Mouse (Mus musculus) neutrophil, adult 5-6 weeks (primary cell): ENCODE data around the gene Hoga1. TPM values are rescaled to one million over a fixed set of nuclear protein-coding genes. Genes with fewer than 3 reads are reported as not detected.

Experiments used
- ATAC-seq: fragments of 151-379, 151-347 bp; 2 replicates; pipeline ENCODE4 v1.8.0; 2017; ENCODE audit warnings: mild to moderate bottlenecking, moderate TSS enrichment; ENCODE audit not compliant: insufficient number of reproducible peaks, poor library complexity, low FRiP score, severe bottlenecking; ENCODE audit errors: extremely low read depth
- total RNA-seq: library from RNA; stranded (forward); fragments of 200-1000 nt; gene quantifications from 2 replicates; pipeline ENCODE4 v1.2.3, GENCODE M21; 2017

Hoga1 gene
- total RNA-seq, 1 experiment from 2014 or later = not detected

GRCm38 (mm10) chr19:42019011-42019522, 26.3 kb upstream of the Hoga1 start:
- ATAC-seq = no peak

DNA sequence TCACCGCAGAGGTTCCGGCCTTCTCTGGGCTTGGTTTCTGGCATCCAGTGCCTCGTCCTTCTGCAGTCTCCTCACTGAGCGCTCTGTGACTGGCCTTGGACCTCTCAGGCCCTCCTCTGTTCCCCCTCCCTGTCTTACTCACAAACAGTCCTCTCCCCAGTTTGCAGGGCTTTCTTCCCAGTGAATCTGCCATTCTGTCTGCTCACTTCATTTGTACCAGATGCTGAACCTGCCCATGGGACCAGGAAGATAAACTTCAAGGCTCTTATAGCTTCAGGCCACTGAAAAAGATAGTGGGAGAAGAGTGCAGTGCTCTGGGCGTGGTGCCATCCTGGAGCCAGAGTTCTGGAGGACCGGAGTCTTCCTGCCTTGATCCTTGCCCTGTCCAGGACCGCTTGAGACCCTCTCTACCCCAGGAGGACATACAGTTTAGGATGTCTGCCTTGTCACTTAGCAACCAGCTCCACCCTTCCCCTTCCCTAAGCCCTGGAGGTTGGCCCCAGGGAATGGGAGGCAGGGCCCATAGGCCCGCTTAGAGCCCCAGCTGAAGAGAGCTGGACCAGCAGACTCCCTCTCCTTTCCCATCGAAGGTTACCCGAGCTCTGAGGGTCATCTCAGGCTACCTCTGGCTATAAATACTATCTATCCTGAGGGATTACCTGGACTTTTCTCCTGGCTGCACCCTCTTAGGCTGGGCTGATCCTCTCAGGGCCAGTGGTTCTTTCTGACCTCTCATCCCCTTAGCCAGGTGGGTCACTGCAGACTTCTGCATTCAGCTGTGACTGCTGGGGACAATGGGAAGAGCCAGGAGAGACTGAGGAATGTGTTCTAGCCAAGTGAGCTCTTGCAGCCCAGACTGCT, 23.5 kb upstream of the Hoga1 start:
- no peak for ATAC-seq

- no peak for ATAC-seq
Measured at GRCm38 (mm10) chr19:42022542-42022848, 22.9 kb upstream of the Hoga1 start.

DNA sequence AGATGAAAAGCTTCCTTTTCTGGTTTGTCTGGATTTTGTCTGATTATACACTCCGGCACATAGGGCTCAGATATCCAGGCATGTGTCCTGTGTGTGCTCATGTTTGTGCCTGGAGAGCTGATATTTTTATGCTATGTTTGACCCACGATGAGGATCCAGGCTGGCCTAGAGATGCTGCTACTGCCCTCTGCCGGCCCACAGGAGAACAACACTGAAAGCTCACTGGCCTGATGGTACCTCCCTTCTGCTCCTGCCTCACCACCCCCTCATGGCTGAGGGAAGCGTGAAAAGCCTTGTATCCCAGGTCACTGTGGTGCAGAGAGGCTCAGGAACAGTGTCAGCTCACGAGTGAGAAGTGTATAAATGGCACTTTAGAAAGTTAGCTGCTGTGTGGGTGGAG, 19.3 kb upstream of the Hoga1 start:
- peak; percentile 87 for ATAC-seq

DNA sequence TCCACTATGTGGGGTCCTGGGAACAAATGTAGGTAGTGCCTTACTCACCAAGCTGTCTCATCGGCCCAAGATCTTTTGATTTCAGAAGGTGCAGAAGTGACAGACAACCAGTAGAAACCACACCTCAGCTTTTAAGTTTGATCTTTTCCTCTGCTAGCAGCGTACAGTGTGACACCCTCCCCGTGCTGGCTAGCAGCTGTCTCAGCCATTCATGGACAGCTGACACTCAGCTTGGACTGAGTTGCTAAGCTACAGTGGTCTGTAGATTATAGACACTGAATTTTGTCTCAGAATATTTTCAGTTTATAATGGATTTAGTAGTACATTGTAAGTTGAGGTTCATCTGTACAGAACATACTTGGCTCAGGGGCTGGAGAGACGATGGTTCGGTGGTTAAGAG, 14.3 kb upstream of the Hoga1 start:
- ATAC-seq = no peak

- ATAC-seq = no peak
Measured at GRCm38 (mm10) chr19:42033611-42034010, 11.8 kb upstream of the Hoga1 start.

DNA sequence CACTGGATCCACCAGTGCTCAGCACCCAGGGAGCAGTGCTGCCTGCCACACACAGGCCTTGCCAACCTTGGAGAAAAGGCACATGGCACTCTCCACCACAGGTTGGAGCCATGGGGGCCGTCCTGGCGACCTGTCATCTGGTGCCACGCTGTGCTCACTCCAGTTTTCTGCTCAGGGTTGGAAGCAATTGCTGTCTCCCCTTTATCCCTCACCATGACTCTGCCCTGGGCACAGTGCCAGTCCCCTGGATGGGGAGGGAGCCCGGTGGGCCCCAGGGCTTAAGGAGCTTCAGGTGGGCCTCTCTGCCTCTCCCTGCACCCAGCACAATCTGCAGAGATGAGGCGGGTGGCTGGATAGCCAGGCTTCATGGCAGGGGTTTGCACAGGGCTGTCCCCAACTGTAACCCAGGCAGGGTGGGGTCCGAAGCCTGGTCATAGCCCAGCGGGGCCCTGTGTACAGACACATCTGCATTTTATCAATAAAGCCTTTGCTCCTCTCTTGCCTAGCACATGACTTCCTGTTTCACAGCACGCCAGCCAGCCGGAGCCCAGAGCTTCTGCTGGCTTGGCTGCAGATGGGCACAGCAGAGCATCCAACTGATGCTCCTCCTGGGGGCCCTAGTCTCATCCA, 11.1 kb upstream of the Hoga1 start:
- ATAC-seq = no peak

DNA sequence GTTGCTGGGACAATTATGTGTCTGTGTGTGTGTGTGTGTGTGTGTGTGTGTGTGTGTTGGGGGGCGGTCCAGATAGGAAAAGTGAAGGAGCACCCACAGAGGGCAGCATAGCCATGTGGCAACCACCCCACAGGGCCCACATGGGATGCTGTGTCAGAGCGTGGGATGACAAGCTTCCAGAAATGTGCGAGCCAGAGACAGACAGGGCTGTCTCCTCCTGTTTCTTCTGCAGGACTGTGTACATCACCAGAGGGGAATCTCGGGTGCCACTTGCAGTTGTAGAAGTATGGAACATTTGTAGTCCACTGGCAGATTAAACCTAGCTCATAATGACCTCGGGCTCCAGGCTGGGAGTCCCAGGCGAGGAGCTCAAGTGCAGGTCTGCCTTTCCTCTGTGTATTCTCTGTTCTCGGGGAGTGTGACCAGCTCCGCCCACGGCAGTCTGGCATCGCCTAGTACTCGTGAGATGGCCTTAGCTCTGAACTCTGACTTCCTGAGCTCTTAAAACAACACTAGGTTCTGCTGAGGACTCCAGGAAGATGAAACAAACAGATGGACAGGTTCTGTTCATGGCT, 10.4 kb upstream of the Hoga1 start:
- no peak for ATAC-seq

DNA sequence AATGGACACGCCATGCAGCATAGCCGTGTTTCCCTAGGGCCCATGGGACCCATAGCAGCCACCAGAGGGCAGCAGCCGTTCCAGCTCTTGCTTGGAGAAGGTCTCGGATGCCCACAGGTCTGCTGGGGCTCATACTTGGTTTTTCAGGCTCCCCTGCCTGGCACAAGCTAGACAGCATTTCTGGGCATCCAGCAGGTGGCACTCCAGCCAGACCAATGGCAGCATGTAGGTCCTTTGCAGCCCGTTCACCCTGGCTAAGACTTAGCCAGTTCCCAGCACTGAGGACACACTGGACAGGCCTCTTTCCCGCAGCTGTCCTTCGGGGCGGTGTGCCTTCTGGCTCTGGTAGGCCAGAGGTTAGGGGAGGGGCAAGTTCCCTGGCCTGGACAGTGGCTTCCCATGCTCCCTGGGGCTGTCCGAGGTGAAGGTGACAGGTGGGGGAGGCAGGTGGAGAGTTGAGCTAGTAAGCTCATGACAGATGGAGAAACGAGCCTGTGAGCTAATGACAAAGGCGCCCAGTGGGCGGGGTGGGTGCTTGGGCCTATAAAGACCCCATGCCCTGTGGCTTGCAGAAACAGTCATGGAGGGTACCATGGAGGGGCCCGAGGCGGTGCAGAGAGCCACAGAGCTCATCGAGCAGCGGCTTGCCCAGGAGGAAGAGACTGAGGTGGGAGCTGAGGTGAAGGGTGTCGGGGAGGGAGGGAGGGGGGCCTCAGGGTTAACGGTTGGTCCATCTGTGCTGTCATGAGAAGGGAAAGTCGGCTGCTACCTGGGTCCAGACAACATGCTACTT, 9.8 kb upstream of the Hoga1 start, which contains the start of gene Ankrd2:
Gene Ankrd2, plus strand, starts transcription at position 545 of the 793 bp plus-strand sequence.
- peak; percentile 62 for ATAC-seq

- no peak for ATAC-seq
Measured at GRCm38 (mm10) chr19:42036357-42036756, 9.1 kb upstream of the Hoga1 start.

DNA sequence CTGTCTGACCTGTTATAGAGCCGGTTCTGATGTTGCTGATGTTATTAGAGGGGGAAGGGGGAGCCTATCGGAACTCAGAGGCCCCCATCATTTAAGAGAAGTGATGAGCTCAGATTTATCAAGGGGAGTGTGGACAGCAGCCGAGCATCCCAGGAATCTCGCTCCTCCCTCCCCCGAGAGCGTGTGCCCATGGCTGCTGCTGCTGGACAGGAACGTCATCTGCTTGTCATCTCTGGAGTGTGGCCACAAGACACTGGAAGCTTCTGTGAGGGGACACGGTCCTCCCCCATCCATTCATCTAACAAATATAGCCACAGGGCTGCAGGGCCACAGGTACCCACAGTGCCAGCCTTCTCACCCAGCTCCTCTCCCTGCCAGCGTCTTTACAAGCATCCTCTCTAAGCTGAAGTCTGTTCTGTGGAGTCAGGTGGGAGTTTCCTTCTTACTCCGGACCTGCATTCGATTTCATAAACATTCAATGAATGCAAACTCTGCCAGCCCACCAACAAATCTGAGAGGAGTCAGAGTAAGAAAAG, 8.2 kb upstream of the Hoga1 start:
- ATAC-seq = no peak

DNA sequence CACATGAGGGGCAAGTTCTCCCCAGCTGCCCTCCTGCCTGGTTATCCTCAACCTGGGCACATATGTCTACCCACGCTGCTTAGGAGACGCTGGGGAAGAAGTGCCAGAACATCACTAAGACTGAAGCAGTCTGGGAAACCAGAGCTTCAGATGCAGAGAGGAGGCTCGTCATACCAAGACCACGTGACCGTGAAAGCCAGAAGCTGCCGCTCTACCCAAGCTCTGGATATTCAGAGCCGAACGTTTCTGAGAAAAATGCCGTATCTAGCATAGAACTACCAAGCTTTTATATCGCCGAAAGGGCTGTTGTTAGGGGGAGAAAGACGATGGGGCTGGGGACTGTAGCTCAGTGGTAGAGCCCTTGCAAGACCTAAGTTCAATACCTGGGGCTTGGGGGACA, 7.1 kb upstream of the Hoga1 start:
- ATAC-seq = no peak

- no peak for ATAC-seq
Measured at GRCm38 (mm10) chr19:42043988-42044387, 1.4 kb upstream of the Hoga1 start.

DNA sequence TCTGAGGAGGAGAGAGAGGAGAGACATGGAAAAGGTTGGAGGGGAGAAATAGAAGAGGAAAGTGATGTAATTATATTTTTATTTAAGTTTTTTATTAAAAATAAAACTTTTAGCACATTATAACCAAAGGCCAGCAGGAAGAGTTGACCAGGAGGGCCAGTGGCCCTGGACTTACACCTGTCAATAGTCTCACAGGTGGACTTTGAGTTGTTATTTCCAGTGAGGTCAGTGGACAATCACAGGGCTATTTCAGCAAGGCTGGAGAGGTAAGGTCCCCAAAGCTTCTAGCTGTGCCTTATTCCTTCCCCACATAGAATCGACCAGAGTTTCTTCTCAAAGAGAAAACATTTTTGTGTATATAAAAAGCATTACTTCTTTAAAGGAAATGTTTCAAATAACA, 4.8 kb downstream of the Hoga1 start:
- ATAC-seq = no peak

DNA sequence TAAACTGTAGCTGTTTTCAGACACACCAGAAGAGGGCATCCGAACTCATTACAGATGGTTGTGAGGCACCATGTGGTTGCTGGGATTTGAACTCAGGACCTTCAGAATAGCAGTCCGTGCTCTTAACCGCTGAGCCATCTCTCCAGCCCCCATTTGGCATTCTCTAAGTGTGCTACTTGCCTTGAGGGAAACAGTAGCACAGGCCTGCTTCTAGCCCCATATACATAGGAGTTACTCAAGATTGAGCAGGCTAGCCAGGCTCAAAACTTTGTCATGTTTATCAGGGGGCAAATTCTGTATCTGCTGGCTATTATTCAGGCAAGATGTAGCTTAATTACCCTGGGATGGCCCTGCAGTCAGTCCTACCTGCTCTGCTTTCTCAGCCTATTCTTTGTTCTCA, 5.9 kb downstream of the Hoga1 start:
- no peak for ATAC-seq

GRCm38 (mm10) chr19:42051948-42052347, 6.5 kb downstream of the Hoga1 start, which contains the start of gene 4933411K16Rik:
Gene 4933411K16Rik (plus strand): TSS chr19:42052248.
- no peak for ATAC-seq

DNA sequence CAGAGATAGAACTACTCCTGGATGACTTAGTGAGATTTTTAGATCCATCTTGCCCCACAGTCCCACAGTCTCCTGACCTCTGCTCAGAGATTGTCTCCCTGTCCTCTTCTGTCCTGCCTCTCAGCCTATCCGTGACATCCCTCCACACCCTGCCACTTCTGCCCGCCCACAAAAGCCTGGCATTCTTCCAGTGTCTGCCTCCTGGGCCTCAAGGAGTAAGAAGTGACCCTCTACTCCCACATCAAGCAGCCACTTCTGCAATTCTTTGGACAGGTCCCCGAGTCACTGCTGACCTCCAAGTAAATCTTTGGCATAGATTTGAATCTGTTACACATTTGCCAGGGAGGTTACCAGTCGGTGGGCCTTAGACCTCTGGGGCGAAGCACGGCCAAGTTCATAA, 8.8 kb downstream of the Hoga1 start:
- ATAC-seq = no peak

DNA sequence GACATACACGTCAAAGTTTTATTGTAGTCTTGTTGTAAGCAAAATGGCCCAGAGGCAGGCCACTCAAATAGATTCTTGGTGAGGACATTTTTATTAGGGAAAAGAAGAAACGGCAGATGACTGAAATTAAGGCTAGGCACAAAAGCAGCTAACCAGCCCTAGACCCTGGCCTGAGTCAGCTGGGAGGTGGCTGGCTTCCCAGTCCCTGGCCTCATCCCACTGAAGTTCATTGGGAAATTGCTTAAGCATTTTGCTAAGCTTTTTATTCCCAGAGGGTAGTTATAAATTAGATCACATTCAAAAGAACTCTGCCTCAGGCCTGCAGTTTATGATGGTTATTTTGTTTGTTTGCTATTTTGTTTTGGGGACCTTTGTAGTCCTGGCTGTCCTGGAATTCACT, 10.5 kb downstream of the Hoga1 start:
- no peak for ATAC-seq
